7 mouse cellular contexts compared by ENCODE assay signal in genomic region chr3:89613526-89614523, GRCm38 (mm10).
DNase-seq lines count a peak whose midpoint lies in the region; ATAC-seq and TF ChIP-seq lines count a peak whose summit lies in the region.

No protein-coding gene starts in this region.

- TF ChIP-seq CTCF in heart, adult 2 months (IDR thresholded peaks at IDR 0.05), result no peak
- TF ChIP-seq CTCF in kidney, adult 2 months (conservative IDR thresholded peaks at IDR 0.05; ENCODE audit: insufficient read depth, insufficient read length, low read depth, low read length), result no peak

- H3K9me3 ChIP-seq in embryonic facial prominence, embryonic 10.5 days, result no peaks in the 10 kb centered on the region
- H3K9me3 ChIP-seq in neural tube, embryonic 13.5 days, result no peaks in the 10 kb centered on the region

- no peaks in the 10 kb centered on the region for H3K36me3 ChIP-seq in embryonic facial prominence, embryonic 10.5 days (replicated peaks)
- H3K36me3 ChIP-seq in heart, adult 2 months (ENCODE audit: control insufficient read depth, insufficient read depth, low read length), result no peaks in the 10 kb centered on the region
- no peaks in the 10 kb centered on the region for H3K36me3 ChIP-seq in kidney, adult 2 months (ENCODE audit: control insufficient read depth, insufficient read depth, low read length)
- H3K36me3 ChIP-seq in neural tube, embryonic 13.5 days, result no peaks in the 10 kb centered on the region

- no peak overlapping the region for H3K9ac ChIP-seq in heart, adult 2 months (ENCODE audit: low read depth, low read length)
- H3K9ac ChIP-seq in neural tube, embryonic 13.5 days, result 0 out of 2 replicates have a peak overlapping the region, but pooled peaks have one; percentile 0

- WGBS in embryonic facial prominence, embryonic 10.5 days, result 79% methylated on average over 18 of the region's 18 CpGs
- WGBS in heart, adult 2 months, result 25% methylated on average over 18 of the region's 18 CpGs
- 35% methylated on average over 18 of the region's 18 CpGs for WGBS in kidney, adult 2 months
- WGBS in neural tube, embryonic 13.5 days, result 31% methylated on average over 18 of the region's 18 CpGs

- no peak for TF ChIP-seq EP300 in heart, adult 2 months (IDR thresholded peaks at IDR 0.05; ENCODE audit: insufficient read depth, low read depth, low read length)

- no peaks in the 10 kb centered on the region for H3K27me3 ChIP-seq in embryonic facial prominence, embryonic 10.5 days (replicated peaks; ENCODE audit: low read depth, poor library complexity, severe bottlenecking)
- H3K27me3 ChIP-seq in heart, adult 2 months (ENCODE audit: control insufficient read depth, insufficient read depth, low read length), result no peaks in the 10 kb centered on the region
- no peaks in the 10 kb centered on the region for H3K27me3 ChIP-seq in kidney, adult 2 months (replicated peaks; ENCODE audit: control insufficient read depth, insufficient read depth, low read length)
- no peaks in the 10 kb centered on the region; the same call in 1 of the 2 replicates for H3K27me3 ChIP-seq in neural tube, embryonic 13.5 days

- H3K4me1 ChIP-seq in embryonic facial prominence, embryonic 10.5 days, result peaks cover 9% of the 10 kb centered on the region; the same call in 1 of the 2 replicates
- H3K4me1 ChIP-seq in heart, adult 2 months (ENCODE audit: control insufficient read depth, insufficient read depth, low read length), result no peaks in the 10 kb centered on the region
- H3K4me1 ChIP-seq in kidney, adult 2 months (ENCODE audit: control insufficient read depth, insufficient read depth, low read length), result no peaks in the 10 kb centered on the region
- H3K4me1 ChIP-seq in neural tube, embryonic 13.5 days (replicated peaks), result peaks cover 36% of the 10 kb centered on the region

- no peak for TF ChIP-seq POLR2A in heart, adult 2 months (IDR thresholded peaks at IDR 0.05; ENCODE audit: insufficient read depth, low read depth, low read length)
- no peak for TF ChIP-seq POLR2A in kidney, adult 2 months (IDR thresholded peaks at IDR 0.05; ENCODE audit: low read depth, low read length)

- intact Hi-C loops in heart, adult 2 months (cut with DNase I), result no loop called here
- intact Hi-C loops in left cerebral cortex, postnatal 14 days (cut with DNase I), result no loop called here

- no peak overlapping the region for H3K4me3 ChIP-seq in embryonic facial prominence, embryonic 10.5 days
- no peak overlapping the region for H3K4me3 ChIP-seq in heart, adult 2 months
- H3K4me3 ChIP-seq in kidney, adult 2 months (ENCODE audit: insufficient read depth, low read depth, low read length), result no peak overlapping the region
- no peak overlapping the region for H3K4me3 ChIP-seq in neural tube, embryonic 13.5 days

- peak; percentile 92 for ATAC-seq in neural tube, embryonic 13.5 days (ENCODE audit: low read depth)

- H3K4me2 ChIP-seq in neural tube, embryonic 13.5 days, result no peak overlapping the region

- peak overlapping the region; percentile 24; the same call in 1 of the 2 replicates for H3K27ac ChIP-seq in embryonic facial prominence, embryonic 10.5 days (replicated peaks)
- no peak overlapping the region for H3K27ac ChIP-seq in heart, adult 2 months
- H3K27ac ChIP-seq in kidney, adult 2 months (ENCODE audit: insufficient read depth, low read depth, low read length), result no peak overlapping the region
- H3K27ac ChIP-seq in neural tube, embryonic 13.5 days (replicated peaks), result peak overlapping the region; percentile 86

- peak; percentile 91 for DNase-seq in adrenal gland, postnatal 25 days
- no peak for DNase-seq in embryonic facial prominence, embryonic 10.5 days (ENCODE audit: low spot score)
- peak; percentile 45 to 56 for DNase-seq in heart, adult 2 months
- peak; percentile 79 for DNase-seq in kidney, adult 2 months
- peak; percentile 75 to 81 for DNase-seq in left cerebral cortex, postnatal 14 days (ENCODE audit: low spot score in 2 of 2)
- DNase-seq in urinary bladder, postnatal 4 days (ENCODE audit: low spot score in 2 of 2), result peak; percentile 77 to 85

- no peaks in the 10 kb centered on the region for H3K79me2 ChIP-seq in heart, adult 2 months (replicated peaks; ENCODE audit: control insufficient read depth, insufficient read depth, low read length)

Comparison
In these comparisons a context has a peak if more than half of its experiments do, and no peak if none do; other contexts are left out.
1. H3K27ac ChIP-seq: peak in embryonic facial prominence, embryonic 10.5 days (single experiment) and neural tube, embryonic 13.5 days (single experiment); none in heart, adult 2 months (single experiment) and kidney, adult 2 months (single experiment).